Mouse (Mus musculus): ENCODE results near the gene Pacrg.

GRCm38 (mm10) chr17:10416995-10417394 lies 423.1 kb downstream of the Pacrg start:
- no peak for TF ChIP-seq CTCF (IDR thresholded peaks at IDR 0.05; ENCODE audit: low read depth, low read length)
- TF ChIP-seq TAL1 (conservative IDR thresholded peaks at IDR 0.05; ENCODE audit: low read depth, low read length) = no peak

All from G1E (cell line).